Mouse (Mus musculus): ENCODE results near the gene Rims3. TPM values are rescaled to one million over a fixed set of nuclear protein-coding genes. Genes with fewer than 3 reads are reported as not detected.

The Rims3 gene
- polyA plus RNA-seq, 1 experiment from 2014 or later: 11.9 TPM

DNA sequence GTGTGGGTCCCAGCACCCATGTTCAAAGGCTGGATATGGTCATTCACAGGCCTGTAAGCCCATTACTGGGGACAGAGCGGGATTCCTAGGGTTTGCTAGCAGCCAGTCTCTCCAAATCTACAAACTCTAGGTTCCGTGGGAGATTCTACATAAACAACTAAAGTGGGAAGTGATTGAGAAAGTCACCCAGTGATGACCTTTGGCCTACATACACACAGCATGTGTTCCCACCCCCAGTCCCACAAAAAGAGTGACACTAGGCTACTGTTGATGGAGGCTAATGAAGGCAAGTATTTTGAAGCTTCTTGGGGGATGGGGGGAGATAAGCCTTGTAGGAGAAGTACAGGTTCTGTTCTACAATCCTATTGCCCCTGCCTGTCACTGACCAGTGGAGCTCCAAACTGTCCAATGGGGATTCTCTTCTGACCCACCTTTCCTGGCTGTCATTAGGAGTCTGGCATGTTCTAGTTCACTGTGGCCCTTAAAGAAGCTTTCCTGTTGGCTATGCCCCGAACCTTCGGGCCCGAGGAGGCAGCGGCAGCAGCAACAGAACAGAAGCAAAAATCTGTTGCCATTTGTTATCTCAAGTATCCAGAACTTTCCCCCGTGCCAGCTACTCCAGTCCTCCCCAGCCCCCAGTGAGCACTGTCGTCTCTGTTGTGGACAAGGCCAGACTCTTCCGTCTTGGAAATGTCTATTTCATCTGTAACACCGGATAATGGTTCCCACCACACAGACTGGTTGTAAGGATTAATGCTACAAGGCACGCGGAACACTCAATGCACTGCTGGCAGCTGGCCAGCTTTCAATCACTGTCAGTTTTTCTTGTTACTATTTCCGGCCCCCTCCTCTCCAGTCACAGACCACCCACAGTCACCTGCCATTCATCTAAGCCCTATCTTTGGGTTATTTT is 30.8 kb downstream of the Rims3 start:
- ATAC-seq (ENCODE audit: low FRiP score): no peak
- Histone ChIP-seq H3K4me2 (no peak overlapping the region), H3K27me3 (peaks cover 12% of the 10 kb centered on the region), H3K4me1 (replicated peaks) (peaks cover 47% of the 10 kb centered on the region), H3K9ac (no peak overlapping the region), H3K36me3 (no peaks in the 10 kb centered on the region), H3K9me3 (no peaks in the 10 kb centered on the region), H3K4me3 (no peak overlapping the region), H3K27ac (no peak overlapping the region)
- WGBS: 39% methylated on average over 13 of the region's 13 CpGs

- H3K36me3 ChIP-seq: no peaks in the 10 kb centered on the region
- ATAC-seq (ENCODE audit: low FRiP score): no peak
- H3K4me3 ChIP-seq: no peak overlapping the region
- no peak overlapping the region for H3K9ac ChIP-seq
- H3K4me2 ChIP-seq: no peak overlapping the region
- peaks cover 48% of the 10 kb centered on the region for H3K4me1 ChIP-seq (replicated peaks)
- WGBS: 33% methylated on average over 4 of the region's 4 CpGs
- H3K9me3 ChIP-seq: no peaks in the 10 kb centered on the region
- no peak overlapping the region for H3K27ac ChIP-seq
- H3K27me3 ChIP-seq: peaks cover 12% of the 10 kb centered on the region
Measured at GRCm38 (mm10) chr4:120886131-120886530, 31.5 kb downstream of the Rims3 start.

DNA sequence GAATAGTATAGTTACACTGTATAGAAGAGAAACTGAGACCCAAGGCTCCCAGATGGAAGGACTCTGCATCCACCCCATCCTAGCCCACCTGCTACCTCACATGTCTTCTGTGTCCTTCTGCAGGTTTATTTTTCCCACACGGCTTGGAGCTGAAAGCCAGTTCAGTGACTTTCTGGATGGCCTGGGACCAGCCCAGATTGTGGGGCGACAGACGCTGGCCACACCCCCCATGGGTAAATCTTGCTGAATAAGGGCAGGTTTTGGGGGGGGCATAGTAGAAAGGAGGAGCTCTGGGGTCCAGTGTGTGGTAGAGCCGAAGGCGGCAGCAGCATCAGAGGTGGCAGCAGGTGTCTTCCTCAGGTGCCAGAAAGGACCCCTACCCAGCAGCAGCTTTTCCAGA is 32.2 kb downstream of the Rims3 start:
- Histone ChIP-seq H3K27me3 (peaks cover 12% of the 10 kb centered on the region), H3K4me3 (no peak overlapping the region), H3K9ac (no peak overlapping the region), H3K4me2 (no peak overlapping the region), H3K27ac (no peak overlapping the region), H3K36me3 (no peaks in the 10 kb centered on the region), H3K9me3 (no peaks in the 10 kb centered on the region), H3K4me1 (replicated peaks) (peaks cover 46% of the 10 kb centered on the region)
- ATAC-seq (ENCODE audit: low FRiP score): no peak
- WGBS: 80% methylated on average over 5 of the region's 5 CpGs

DNA sequence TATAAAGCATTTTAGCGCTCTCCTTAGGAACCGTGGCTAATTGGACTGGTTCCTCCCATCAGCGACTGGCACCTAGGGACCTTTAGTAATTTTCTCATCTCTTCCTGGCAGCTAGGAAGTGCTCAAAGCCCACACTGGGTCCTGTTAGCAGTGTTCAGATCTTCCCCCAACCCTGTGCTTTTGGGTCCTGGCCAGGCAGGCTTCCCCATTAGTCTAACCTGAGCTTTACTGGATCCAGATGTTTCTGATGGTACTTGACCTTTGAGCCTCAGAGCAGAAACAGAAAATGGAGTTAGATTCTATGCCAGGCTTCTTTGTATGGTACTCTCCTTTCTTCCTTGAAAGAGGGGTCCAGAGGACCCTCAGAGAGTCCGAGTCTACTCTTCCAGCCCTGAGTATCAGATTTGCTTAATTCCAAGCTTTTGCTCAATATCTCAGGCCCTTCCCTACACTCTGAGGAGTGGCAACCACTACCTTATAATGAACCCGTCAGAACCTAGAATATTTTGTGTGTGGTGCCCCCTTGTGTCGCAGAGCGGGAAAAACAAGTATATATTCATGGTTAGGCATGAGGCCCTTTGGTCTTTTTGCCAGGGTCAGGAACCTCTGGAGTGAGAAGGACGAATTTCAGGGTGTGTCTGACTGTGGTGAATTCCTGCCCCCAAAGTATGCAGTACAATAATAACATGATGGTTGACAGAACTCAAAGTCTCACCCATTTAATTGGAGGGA is 32.9 kb downstream of the Rims3 start:
- Histone ChIP-seq H3K27me3 (peaks cover 12% of the 10 kb centered on the region), H3K4me2 (no peak overlapping the region), H3K4me1 (replicated peaks) (peaks cover 39% of the 10 kb centered on the region), H3K36me3 (no peaks in the 10 kb centered on the region), H3K9ac (no peak overlapping the region), H3K4me3 (no peak overlapping the region), H3K27ac (no peak overlapping the region), H3K9me3 (no peaks in the 10 kb centered on the region)
- 28% methylated on average over 8 of the region's 8 CpGs for WGBS
- no peak for ATAC-seq (ENCODE audit: low FRiP score)

DNA sequence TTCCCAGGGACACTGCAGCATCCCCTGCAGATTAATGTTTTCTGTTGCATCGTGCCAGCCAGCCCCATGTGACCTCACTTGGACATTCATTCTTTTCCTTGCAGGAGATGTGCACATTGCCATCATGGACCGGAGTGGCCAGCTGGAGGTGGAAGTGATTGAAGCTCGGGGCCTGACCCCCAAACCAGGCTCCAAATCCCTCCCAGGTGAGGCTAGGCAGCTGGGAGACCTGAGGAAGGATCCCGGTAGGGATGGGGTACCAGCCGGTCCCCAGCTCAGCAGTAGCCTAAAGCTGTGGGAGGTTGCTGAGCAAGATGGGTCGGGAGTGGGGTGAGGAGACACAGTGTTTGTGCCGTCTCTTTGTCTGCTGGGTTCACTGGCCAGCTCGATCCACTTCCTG is 34.3 kb downstream of the Rims3 start:
- H3K4me1 ChIP-seq (replicated peaks): peaks cover 34% of the 10 kb centered on the region
- H3K36me3 ChIP-seq: no peaks in the 10 kb centered on the region
- 74% methylated on average over 8 of the region's 8 CpGs for WGBS
- no peak overlapping the region for H3K4me2 ChIP-seq
- H3K27me3 ChIP-seq: peaks cover 11% of the 10 kb centered on the region
- H3K4me3 ChIP-seq: no peak overlapping the region
- no peak overlapping the region for H3K9ac ChIP-seq
- H3K9me3 ChIP-seq: no peaks in the 10 kb centered on the region
- no peak overlapping the region for H3K27ac ChIP-seq
- ATAC-seq (ENCODE audit: low FRiP score): no peak

DNA sequence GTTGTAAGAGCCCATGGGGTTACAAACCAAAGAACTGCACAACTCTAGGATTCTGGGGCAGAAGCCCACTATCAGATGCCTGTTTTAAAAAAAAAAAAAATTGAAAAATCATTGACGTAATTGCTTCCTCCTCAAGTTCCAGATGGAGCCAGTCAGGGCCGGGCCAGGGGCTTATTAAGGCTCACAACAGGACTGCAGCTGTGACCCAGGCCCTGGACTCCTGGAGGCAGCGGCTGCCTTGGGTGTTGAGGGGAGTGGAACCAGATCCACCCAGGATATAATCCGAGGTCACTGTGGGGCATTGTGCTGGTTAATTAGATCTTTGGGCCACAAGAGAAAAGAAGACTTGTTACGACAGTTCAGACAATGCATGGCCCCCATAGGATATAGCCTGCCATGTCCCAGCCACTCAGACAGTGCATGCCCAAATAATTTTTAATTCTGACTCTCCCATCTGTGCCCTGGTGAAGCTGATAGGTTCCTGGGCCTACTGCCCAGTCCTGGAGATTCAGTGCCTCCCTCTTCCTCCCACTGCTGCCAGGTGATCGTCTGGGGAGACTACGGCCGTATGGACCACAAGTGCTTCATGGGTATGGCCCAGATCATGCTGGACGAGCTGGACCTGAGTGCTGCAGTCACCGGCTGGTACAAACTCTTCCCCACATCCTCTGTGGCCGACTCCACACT is 36.3 kb downstream of the Rims3 start:
- Histone ChIP-seq H3K36me3 (no peaks in the 10 kb centered on the region), H3K27ac (peak overlapping the region; percentile 12; the same call in 1 of the 2 replicates), H3K9me3 (no peaks in the 10 kb centered on the region), H3K4me1 (replicated peaks) (peaks cover 37% of the 10 kb centered on the region), H3K4me3 (no peak overlapping the region), H3K9ac (0 out of 2 replicates have a peak overlapping the region, but pooled peaks have one; percentile 5), H3K27me3 (peaks cover 7% of the 10 kb centered on the region), H3K4me2 (no peak overlapping the region)
- WGBS: 50% methylated on average over 11 of the region's 11 CpGs
- ATAC-seq (ENCODE audit: low FRiP score): peak; percentile 47; the same call in 1 of the 2 replicates

GRCm38 (mm10) chr4:120891960-120892359 is 37.3 kb downstream of the Rims3 start:
- Histone ChIP-seq H3K27me3 (peaks cover 4% of the 10 kb centered on the region), H3K4me3 (no peak overlapping the region), H3K9ac (no peak overlapping the region), H3K9me3 (no peaks in the 10 kb centered on the region), H3K27ac (no peak overlapping the region), H3K36me3 (no peaks in the 10 kb centered on the region), H3K4me2 (no peak overlapping the region), H3K4me1 (replicated peaks) (peaks cover 31% of the 10 kb centered on the region)
- ATAC-seq (ENCODE audit: low FRiP score): no peak

- Histone ChIP-seq H3K4me2 (no peak overlapping the region), H3K36me3 (no peaks in the 10 kb centered on the region), H3K9ac (no peak overlapping the region), H3K27ac (no peak overlapping the region), H3K27me3 (0 out of 2 replicates have a peak, but pooled peaks cover 4% of the 10 kb centered on the region), H3K4me3 (no peak overlapping the region), H3K9me3 (no peaks in the 10 kb centered on the region), H3K4me1 (replicated peaks) (peaks cover 28% of the 10 kb centered on the region)
- WGBS: 86% methylated on average over 1 of the region's 1 CpGs
- no peak for ATAC-seq (ENCODE audit: low FRiP score)
Measured at GRCm38 (mm10) chr4:120892516-120892915, 37.9 kb downstream of the Rims3 start.

DNA sequence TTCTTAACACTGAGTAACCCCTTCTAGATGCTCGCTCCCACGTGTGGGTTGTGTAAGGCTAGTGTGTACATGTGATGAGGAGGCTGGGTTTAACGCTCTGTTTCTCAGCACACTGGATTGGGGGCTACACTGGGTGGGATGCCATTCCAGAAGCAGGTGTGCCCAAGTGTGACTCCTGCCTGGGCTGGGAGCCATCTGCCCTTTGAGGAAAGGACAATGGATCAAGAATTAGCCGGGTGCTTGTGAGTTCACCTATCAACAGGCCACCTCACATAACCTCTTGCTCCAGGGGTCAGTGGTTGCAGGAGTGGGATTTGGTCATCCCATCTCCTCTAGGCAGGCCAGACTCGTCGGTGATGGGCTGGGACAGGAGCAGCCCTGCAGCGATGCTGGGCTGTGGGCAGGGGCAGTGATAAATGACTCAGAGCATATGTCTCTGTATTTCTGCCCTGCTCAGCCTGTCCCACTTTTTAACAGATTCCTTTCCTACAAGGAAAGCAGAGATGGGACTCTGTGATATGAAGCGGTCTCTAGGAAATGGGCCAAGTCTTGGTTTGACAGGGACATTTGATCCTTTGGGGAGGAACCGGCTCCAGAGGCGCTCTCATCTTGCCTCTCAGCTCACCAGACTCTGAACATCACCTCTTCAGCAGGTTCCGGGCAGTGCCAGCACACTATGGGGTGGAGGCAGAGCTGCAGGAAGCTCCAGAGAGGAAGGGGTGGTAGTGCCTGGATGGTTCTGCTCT is 39.2 kb downstream of the Rims3 start:
- Histone ChIP-seq H3K27me3 (0 out of 2 replicates have a peak, but pooled peaks cover 4% of the 10 kb centered on the region), H3K9me3 (no peaks in the 10 kb centered on the region), H3K9ac (no peak overlapping the region), H3K4me1 (replicated peaks) (peaks cover 28% of the 10 kb centered on the region), H3K36me3 (no peaks in the 10 kb centered on the region), H3K27ac (no peak overlapping the region), H3K4me2 (no peak overlapping the region), H3K4me3 (no peak overlapping the region)
- 71% methylated on average over 11 of the region's 11 CpGs for WGBS
- ATAC-seq (ENCODE audit: low FRiP score): no peak

DNA sequence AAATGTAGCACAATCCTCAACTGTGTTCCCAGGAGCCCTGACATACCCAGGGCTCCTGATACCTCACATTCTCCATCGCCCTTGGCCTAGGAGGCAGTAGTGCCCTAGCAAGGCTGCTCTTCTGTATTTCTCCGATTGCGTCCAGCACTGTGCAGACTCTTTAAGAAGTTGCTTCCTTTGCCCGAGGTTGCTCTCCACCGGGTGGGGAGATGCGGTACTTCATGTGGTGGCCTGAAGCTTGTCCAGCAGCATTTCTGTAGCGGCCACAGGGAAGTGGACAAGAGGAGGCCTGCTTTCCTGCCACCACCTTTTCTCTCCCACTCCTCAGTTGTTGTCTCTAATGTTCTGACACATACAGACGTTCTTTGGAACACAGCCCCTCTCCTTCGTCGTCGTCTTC is 40.0 kb downstream of the Rims3 start:
- 0 out of 2 replicates have a peak, but pooled peaks cover 2% of the 10 kb centered on the region for H3K27me3 ChIP-seq
- no peaks in the 10 kb centered on the region for H3K9me3 ChIP-seq
- H3K4me1 ChIP-seq (replicated peaks): peaks cover 28% of the 10 kb centered on the region
- H3K4me2 ChIP-seq: no peak overlapping the region
- WGBS: 73% methylated on average over 11 of the region's 11 CpGs
- no peak overlapping the region for H3K27ac ChIP-seq
- H3K36me3 ChIP-seq: no peaks in the 10 kb centered on the region
- no peak for ATAC-seq (ENCODE audit: low FRiP score)
- no peak overlapping the region for H3K4me3 ChIP-seq
- no peak overlapping the region for H3K9ac ChIP-seq

GRCm38 (mm10) chr4:120895226-120895625 is 40.6 kb downstream of the Rims3 start:
- ATAC-seq (ENCODE audit: low FRiP score): no peak
- H3K9me3 ChIP-seq: no peaks in the 10 kb centered on the region
- H3K27ac ChIP-seq: no peak overlapping the region
- no peak overlapping the region for H3K9ac ChIP-seq
- H3K4me1 ChIP-seq (replicated peaks): peaks cover 28% of the 10 kb centered on the region
- H3K4me2 ChIP-seq: no peak overlapping the region
- H3K36me3 ChIP-seq: no peaks in the 10 kb centered on the region
- no peak overlapping the region for H3K4me3 ChIP-seq
- 82% methylated on average over 7 of the region's 7 CpGs for WGBS
- H3K27me3 ChIP-seq: 0 out of 2 replicates have a peak, but pooled peaks cover 2% of the 10 kb centered on the region

Data from hindbrain, embryonic 13.5 days (tissue).